Mouse (Mus musculus) ES-Bruce4 (cell line): ENCODE results near the gene Snrnp200.

Experiments
- CTCF ChIP-seq: IDR thresholded peaks from one replicate; pipeline ENCODE4 v1.8.1; 2011; ENCODE audit warnings: low read depth, low read length
- EP300 ChIP-seq: IDR thresholded peaks from 2 replicates; pipeline ENCODE4 v1.6.1; 2011; ENCODE audit warnings: low read depth, low read length; ENCODE audit not compliant: insufficient read depth
- POLR2A ChIP-seq: IDR thresholded peaks from one replicate; pipeline ENCODE4 v1.8.1; 2011; ENCODE audit warnings: low read length; ENCODE audit not compliant: insufficient read depth

GRCm38 (mm10) chr2:127206916-127207315, 1.3 kb upstream of the Snrnp200 start:
- no peak for TF ChIP-seq CTCF
- no peak for TF ChIP-seq EP300
- TF ChIP-seq POLR2A: no peak
